Mouse (Mus musculus): Measurements from ENCODE around the gene Cacna1h. TPM values are rescaled to one million over a fixed set of nuclear protein-coding genes. Genes with fewer than 3 reads are reported as not detected.

Cacna1h gene
- total RNA-seq, 2 experiments from 2014 or later: 91.0 to 119 TPM

- no peak for DNase-seq (ENCODE audit: extremely low spot score in 1 of 2, low spot score in 1 of 2)
Observed at GRCm38 (mm10) chr17:25447865-25448264, 14.3 kb upstream of the Cacna1h start.

- DNase-seq (ENCODE audit: extremely low spot score in 1 of 2, low spot score in 1 of 2): no peak
Observed at GRCm38 (mm10) chr17:25445841-25446240, 12.3 kb upstream of the Cacna1h start.

GRCm38 (mm10) chr17:25445074-25445473 lies 11.5 kb upstream of the Cacna1h start:
- no peak for DNase-seq (ENCODE audit: extremely low spot score in 1 of 2, low spot score in 1 of 2)

DNA sequence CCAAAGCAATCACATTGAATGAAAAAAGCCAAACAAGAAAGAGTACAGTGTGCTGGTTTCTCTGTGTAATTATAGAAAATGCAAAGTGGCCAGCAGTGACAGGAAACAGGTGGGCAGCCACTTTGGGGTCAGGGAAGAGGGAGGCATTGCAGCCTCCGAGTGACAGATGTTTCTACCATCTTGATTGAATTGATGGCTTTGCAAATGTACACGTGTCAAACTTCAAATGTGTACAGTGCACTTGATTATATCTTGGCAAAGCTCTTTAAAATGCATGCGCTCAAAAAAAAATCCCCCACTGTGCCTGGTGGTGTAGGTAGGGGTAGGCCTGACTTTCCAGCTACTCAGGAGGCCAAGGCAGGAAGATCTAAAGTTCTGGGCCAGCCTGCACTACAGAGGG lies 9.3 kb upstream of the Cacna1h start:
- no peak for DNase-seq (ENCODE audit: extremely low spot score in 1 of 2, low spot score in 1 of 2)

GRCm38 (mm10) chr17:25441417-25441816 lies 7.8 kb upstream of the Cacna1h start:
- DNase-seq (ENCODE audit: extremely low spot score in 1 of 2, low spot score in 1 of 2): no peak

- no peak for DNase-seq (ENCODE audit: extremely low spot score in 1 of 2, low spot score in 1 of 2)
Observed at GRCm38 (mm10) chr17:25433223-25433616, 363 bp downstream of the Cacna1h start.

DNA sequence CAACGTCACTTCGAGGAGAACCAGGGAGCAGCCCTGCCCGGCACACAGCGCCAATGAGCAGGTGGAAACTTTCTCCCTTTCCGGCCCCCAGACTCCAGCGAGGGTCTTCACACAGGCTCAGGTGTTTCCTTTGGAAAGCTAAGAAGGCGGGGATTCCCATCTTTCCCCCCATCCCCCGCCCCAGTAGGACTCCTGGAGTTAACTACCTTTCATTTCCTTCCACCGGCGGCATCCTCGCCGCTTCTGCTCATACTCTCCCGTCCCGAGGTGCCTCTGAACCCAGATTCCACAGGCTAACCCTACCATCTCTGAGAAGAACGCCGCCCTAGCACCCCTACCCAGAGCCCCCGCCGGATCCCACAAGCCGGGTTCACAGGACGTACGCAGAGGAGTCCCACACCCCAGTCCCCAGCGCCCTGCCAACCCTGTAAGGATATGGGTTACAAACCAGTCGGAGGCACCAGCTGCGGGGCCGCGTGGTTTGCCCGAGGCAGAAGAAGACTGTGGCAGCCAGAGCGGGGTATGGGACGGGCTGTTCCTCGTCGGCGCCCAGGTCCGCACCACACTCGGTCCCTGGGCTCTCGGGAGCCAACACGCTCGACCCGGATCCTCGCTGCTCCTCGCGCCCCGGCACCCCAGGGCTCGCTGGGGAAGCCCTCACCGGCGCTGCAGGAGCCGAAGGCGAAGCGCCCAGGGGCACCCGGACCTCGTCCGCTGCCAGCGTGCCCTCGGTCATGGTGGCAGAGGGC lies 976 bp downstream of the Cacna1h start:
- DNase-seq (ENCODE audit: extremely low spot score in 1 of 2, low spot score in 1 of 2): peak in 1 of 2 experiments; percentile 43

- no peak for DNase-seq (ENCODE audit: extremely low spot score in 1 of 2, low spot score in 1 of 2)
Observed at GRCm38 (mm10) chr17:25430534-25430933, 3.0 kb downstream of the Cacna1h start.

DNA sequence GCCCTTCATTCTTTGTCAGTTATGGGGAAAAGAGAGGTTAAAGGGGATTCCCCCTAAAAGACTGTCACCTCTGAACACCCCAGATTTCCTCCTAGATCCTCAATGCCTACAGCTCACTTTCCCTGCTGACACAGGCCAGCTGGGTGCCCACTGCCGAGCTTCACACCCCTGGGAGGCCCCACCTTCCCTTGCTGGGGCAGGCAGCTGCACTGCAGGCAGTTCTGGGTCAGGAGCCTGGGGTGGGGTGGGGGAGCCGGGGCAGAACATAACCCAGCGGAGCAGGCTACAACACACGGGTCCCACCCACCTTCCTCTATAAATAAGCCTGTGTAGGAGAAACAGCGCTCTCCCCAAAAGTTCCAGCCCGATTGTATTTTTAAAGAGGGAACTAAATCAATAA lies 3.7 kb downstream of the Cacna1h start:
- DNase-seq (ENCODE audit: extremely low spot score in 1 of 2, low spot score in 1 of 2): no peak

GRCm38 (mm10) chr17:25429240-25429639 lies 4.3 kb downstream of the Cacna1h start:
- no peak for DNase-seq (ENCODE audit: extremely low spot score in 1 of 2, low spot score in 1 of 2)

- DNase-seq (ENCODE audit: extremely low spot score in 1 of 2, low spot score in 1 of 2): no peak
Observed at GRCm38 (mm10) chr17:25427441-25427840, 6.1 kb downstream of the Cacna1h start.

GRCm38 (mm10) chr17:25425996-25426395 lies 7.6 kb downstream of the Cacna1h start:
- DNase-seq (ENCODE audit: extremely low spot score in 1 of 2, low spot score in 1 of 2): no peak

GRCm38 (mm10) chr17:25424526-25425080 lies 9.0 kb downstream of the Cacna1h start:
- DNase-seq (ENCODE audit: extremely low spot score in 1 of 2, low spot score in 1 of 2): no peak

DNA sequence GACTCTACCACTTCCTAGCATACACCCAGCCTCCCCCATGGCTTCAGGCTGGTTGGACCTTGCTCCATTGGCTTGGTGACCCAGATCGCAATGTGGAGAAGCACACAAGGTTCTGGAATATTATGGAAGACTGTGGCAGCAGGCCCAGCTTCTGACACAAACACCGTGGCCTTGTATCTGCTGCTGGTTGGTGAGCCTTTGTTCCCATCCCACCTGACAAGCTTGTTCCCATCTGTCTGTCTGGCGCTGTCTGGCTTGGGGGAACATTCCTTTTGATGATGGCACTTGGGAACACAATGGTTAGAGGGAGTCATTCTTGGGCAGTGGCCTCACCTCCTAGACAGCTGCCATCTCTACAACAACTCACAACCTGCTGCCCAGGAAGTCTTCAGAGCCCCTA lies 12.6 kb downstream of the Cacna1h start:
- DNase-seq (ENCODE audit: extremely low spot score in 1 of 2, low spot score in 1 of 2): no peak

DNA sequence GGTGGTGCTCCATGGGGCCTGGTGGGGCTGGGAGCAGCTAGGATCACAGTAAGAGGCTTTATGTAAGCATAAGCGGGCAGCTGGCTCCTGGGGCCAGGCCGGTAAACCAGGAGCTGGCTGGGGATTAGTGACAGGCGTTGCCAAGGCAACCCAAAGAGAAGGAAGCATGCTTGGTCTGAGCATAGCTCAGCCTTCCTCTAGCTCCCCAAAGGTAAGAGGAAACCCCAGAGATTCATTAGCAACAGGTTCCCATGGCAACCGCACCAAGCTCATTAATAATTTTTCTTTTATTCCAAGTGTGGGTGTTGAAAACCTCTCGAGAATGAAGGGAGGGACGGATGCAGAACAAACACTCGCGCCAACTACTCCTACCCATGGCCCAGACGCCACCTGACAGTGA lies 14.7 kb downstream of the Cacna1h start:
- no peak for DNase-seq (ENCODE audit: extremely low spot score in 1 of 2, low spot score in 1 of 2)

DNA sequence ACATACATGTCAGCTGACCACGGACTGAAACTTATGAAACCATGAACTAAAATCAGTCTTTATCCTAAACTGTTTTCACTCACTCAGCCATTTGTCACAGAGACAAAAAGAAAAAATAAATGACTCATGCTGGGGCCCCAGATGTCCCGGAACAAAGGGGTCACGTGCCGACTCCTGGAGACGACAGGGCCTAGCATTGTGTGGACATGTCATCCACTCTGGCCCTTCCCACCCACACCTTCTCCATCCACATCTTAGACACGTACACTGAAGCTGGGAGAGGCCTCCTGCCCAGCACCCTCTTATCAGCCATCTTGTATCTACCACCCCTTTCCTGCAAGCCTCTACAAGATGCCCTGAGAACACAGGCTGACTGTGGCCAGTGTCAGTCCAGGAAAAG lies 15.6 kb downstream of the Cacna1h start:
- DNase-seq (ENCODE audit: extremely low spot score in 1 of 2, low spot score in 1 of 2): no peak

DNA sequence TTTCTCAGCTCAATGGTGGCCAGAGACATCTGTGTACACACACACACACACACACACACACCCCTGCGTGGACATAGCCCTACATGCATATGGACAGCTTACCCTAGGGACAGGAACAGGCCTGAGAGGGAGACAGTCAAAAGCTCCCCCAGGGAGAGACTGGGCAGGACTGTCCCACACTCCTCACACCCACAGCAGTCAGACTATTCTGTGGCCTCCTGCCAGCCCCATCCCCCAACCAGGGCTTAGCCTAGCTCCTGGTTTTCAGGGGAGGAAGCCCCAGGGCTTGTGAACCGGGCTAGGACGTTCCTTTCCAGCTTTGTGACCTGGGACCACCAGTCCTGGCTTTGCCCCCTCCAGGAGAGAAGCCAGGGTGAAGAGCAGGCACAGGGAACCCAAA lies 17.4 kb downstream of the Cacna1h start:
- DNase-seq (ENCODE audit: extremely low spot score in 1 of 2, low spot score in 1 of 2): no peak

DNA sequence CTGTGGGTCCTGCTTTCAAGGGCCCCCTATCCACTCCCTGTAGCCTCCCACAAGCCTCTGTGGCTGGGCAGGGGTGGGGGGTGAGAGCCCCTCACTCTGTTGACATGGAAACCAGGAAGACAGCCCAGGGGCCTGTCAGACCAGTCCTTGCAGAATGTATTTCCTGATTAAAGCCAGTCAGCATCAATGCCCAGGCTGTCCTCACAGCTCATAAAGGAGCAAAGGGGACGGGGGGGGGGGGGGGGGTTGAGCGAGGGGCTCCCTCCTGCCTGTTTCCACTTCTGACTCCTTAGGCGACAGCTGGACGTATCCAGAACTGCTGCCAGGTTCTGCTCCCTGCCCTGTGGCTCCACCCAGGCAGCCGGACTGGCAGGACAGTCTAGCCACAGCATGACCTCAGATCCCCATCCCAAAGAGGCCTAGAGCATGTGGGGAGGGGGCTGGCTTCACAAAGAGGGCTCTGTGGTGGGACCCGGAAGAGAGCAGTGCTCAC lies 18.1 kb downstream of the Cacna1h start:
- DNase-seq (ENCODE audit: extremely low spot score in 1 of 2, low spot score in 1 of 2): no peak

DNA sequence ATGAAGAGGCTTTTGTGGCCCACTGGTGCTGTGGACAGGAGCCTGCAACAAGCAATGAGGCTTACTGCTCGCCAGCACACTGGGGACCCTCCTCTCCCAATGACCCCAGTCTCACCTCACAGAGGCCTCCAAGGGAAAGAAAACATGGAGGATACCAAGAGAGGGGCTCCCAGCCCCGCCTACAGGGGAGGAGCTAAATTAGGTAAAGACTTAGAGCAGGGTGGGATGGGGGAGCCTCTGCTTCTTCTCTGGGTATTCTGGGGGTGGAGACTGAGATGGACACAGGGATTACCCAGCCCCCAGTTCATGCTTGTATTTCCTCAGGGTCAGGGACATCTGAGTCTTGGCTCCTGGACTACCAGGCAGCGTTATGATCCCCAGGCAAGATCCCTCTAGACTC lies 18.7 kb downstream of the Cacna1h start:
- no peak for DNase-seq (ENCODE audit: extremely low spot score in 1 of 2, low spot score in 1 of 2)

GRCm38 (mm10) chr17:25414209-25414608 lies 19.4 kb downstream of the Cacna1h start:
- DNase-seq (ENCODE audit: extremely low spot score in 1 of 2, low spot score in 1 of 2): no peak

DNA sequence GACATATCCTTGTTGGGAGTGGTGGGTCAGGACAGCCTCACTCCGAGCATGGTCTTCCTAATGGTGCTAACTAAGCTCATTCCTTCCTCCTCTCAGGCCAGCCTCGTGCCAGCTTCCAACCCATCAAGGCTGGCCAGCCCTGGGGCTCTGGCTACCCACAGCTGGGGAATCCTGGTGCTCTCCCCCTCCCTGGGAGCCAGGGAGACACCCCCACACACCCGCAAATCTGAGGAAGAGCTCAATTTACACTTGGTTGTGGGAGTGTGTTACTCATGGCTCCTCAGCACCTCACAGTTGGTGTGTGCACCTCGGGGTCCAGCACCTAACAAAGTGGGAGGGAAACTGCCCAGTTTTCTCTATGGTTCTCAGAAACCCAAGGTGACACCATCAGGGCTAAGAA lies 22.3 kb downstream of the Cacna1h start:
- no peak for DNase-seq (ENCODE audit: extremely low spot score in 1 of 2, low spot score in 1 of 2)

DNA sequence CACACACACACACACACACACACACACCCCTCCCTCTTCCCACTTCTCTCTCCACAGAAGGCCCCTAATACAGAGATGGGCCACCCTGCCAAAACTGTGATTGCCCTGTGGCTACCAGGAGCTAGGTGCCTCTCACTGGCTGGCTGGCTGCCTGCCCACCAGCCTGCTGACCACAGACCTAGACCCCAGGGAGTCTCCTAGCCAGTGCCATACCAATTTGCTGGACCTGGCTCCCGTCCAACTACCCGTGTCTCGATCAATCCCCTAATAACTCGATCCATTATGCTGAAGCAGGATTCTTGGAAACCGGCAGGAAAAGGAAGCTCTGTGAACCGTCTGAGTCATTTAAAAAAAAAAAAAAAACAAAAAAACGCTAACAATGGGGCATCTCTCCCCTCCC lies 22.8 kb downstream of the Cacna1h start:
- DNase-seq (ENCODE audit: extremely low spot score in 1 of 2, low spot score in 1 of 2): no peak
